Mouse (Mus musculus): ENCODE measurements around the gene Tex50. TPM values are rescaled to one million over a fixed set of nuclear protein-coding genes. Genes with fewer than 3 reads are reported as not detected.
"Not testable (repeated sequence)": the region's sequence is repeated elsewhere in the genome, so short reads cannot be mapped to it uniquely, and the experiment has no call there.

Gene Tex50
- polyA plus RNA-seq, 1 experiment: not detected

DNA sequence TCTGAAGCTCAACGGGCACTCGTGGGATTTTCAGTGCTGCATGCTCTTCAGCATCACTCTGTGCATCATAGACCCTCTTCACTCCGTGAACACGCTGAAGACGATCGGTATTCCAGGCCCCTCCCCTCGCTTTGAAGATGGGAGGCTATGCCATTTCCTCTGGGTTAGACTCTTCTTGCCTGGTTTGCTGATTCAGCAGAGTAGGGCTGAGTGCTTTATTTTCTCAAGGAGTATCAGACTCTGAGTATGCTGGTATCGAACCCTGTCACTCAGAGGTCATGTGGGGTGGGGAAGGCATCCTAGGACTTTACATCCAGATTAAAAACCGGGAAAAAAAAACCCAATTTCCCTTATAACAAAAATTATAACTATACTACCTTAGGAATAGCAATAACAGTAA is 23.3 kb upstream of the Tex50 start:
- Histone ChIP-seq H3K36me3 (ENCODE audit: control insufficient read depth, insufficient read depth, low read length) (no peaks in the 10 kb centered on the region), H3K4me3 (ENCODE audit: low read depth, low read length) (no peak overlapping the region), H3K4me1 (ENCODE audit: control insufficient read depth, insufficient read depth, insufficient read length, low read length) (no peaks in the 10 kb centered on the region; the same call in 1 of the 2 replicates), H3K27me3 (ENCODE audit: control insufficient read depth, insufficient read depth, low read length) (no peaks in the 10 kb centered on the region), H3K27ac (ENCODE audit: insufficient read depth, low read depth, low read length) (no peak overlapping the region)
- no peak for TF ChIP-seq POLR2A (IDR thresholded peaks at IDR 0.05; ENCODE audit: low read depth, low read length)
- TF ChIP-seq CTCF (IDR thresholded peaks at IDR 0.05; ENCODE audit: extremely low read depth, insufficient read length, insufficient replicate concordance, low read depth, low read length): no peak
- WGBS: 84% methylated on average over 9 of the region's 9 CpGs

DNA sequence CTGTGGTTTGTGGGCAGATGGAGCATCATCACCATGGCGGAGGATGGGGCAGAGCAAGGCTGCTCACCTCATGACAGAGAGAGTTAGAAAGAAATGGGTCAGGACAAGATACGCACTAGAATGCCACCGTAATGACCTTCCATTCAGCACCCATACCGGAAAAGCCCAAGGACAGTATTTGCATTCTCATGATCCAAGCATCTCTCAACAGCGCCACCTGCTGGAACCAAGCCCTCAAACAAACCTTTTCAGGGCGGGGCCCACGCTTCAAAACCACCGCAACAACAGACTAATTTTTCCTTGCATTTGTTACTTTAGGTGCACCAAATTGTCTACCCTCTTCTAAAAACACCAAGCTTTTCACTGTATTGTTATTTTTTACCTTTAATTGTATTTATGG is 21.6 kb upstream of the Tex50 start:
- Histone ChIP-seq H3K36me3 (ENCODE audit: control insufficient read depth, insufficient read depth, low read length) (no peaks in the 10 kb centered on the region), H3K27me3 (ENCODE audit: control insufficient read depth, insufficient read depth, low read length) (no peaks in the 10 kb centered on the region), H3K4me3 (ENCODE audit: low read depth, low read length) (no peak overlapping the region), H3K4me1 (ENCODE audit: control insufficient read depth, insufficient read depth, insufficient read length, low read length) (no peaks in the 10 kb centered on the region; the same call in 1 of the 2 replicates), H3K27ac (ENCODE audit: insufficient read depth, low read depth, low read length) (no peak overlapping the region)
- TF ChIP-seq POLR2A (IDR thresholded peaks at IDR 0.05; ENCODE audit: low read depth, low read length) (no peak), CTCF (IDR thresholded peaks at IDR 0.05; ENCODE audit: extremely low read depth, insufficient read length, insufficient replicate concordance, low read depth, low read length) (peak; percentile 75; the same call in 1 of the 2 replicates)
- 50% methylated on average over 8 of the region's 8 CpGs for WGBS

DNA sequence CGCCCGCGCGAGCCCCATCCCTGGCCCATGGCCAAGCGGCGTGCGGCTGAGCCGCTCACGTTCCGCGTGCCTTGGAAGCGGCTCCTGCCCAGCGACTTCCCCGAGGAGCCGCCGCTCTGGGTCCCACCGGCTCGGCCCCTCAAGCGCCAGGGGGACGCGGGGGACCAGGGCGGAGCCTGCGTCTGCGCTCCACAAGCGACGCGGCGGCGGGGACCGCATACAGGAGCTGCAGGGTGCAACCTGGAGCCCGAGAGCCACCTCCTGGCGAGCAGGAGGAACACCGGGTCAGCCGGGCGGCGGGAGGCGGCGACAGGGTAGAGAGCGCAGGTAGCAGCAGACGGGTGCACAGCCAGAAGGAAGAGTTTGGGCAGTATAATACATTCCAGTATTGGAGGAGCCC is 11.5 kb upstream of the Tex50 start:
- H3K27me3 ChIP-seq (ENCODE audit: control insufficient read depth, insufficient read depth, low read length): no peaks in the 10 kb centered on the region
- no peaks in the 10 kb centered on the region for H3K36me3 ChIP-seq (ENCODE audit: control insufficient read depth, insufficient read depth, low read length)
- peak; percentile 52 for TF ChIP-seq CTCF (IDR thresholded peaks at IDR 0.05; ENCODE audit: extremely low read depth, insufficient read length, insufficient replicate concordance, low read depth, low read length)
- TF ChIP-seq POLR2A (IDR thresholded peaks at IDR 0.05; ENCODE audit: low read depth, low read length): no peak
- H3K4me3 ChIP-seq (ENCODE audit: low read depth, low read length): peak overlapping the region; percentile 84
- no peak overlapping the region for H3K27ac ChIP-seq (ENCODE audit: insufficient read depth, low read depth, low read length)
- no peaks in the 10 kb centered on the region for H3K4me1 ChIP-seq (ENCODE audit: control insufficient read depth, insufficient read depth, insufficient read length, low read length)
- 1% methylated on average over 40 of the region's 40 CpGs for WGBS

DNA sequence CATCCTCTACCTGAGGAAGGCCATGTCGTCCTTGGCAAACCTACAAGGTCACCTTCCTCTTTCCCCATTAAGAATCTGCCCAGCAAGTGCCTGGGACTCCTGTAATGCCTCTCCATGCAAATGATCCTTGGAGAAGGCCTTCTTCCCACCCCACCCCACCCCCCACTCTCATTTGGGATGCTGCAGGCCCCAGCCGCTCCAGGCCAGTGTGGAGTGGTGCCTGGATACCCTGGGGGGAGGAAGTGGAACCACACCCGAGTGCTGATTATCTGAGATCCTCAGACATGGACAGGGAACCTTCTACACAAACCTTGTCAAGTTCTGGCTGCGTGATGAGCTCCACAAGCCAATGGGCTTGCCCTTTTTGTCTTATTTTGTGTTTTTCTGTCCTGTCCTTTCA is 1.2 kb upstream of the Tex50 start:
- Histone ChIP-seq H3K27me3 (ENCODE audit: control insufficient read depth, insufficient read depth, low read length) (no peaks in the 10 kb centered on the region), H3K4me3 (ENCODE audit: low read depth, low read length) (no peak overlapping the region), H3K4me1 (ENCODE audit: control insufficient read depth, insufficient read depth, insufficient read length, low read length) (no peaks in the 10 kb centered on the region), H3K36me3 (ENCODE audit: control insufficient read depth, insufficient read depth, low read length) (no peaks in the 10 kb centered on the region), H3K27ac (ENCODE audit: insufficient read depth, low read depth, low read length) (no peak overlapping the region)
- TF ChIP-seq CTCF (IDR thresholded peaks at IDR 0.05; ENCODE audit: extremely low read depth, insufficient read length, insufficient replicate concordance, low read depth, low read length): no peak
- TF ChIP-seq POLR2A (IDR thresholded peaks at IDR 0.05; ENCODE audit: low read depth, low read length): no peak
- 49% methylated on average over 4 of the region's 4 CpGs for WGBS

DNA sequence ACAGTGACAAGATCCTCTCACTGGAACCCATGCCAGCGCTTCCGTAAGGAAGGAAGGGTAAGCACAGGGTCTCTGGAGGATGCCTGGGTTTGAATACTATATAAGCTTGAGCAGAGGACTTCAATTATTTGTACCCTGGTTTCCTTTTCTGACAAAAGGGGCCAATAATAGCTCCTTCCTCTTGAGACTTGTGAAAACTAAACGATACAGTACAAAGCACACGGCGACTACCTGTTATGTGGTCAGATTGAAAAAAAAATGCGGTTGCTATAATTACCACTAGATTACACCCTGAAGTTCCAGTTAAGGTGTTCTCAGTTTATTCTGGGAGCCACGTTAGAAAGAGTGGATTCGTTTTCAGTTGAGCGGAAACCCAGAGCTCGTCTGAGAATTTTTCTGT is 2.6 kb downstream of the Tex50 start:
- no peaks in the 10 kb centered on the region for H3K4me1 ChIP-seq (ENCODE audit: control insufficient read depth, insufficient read depth, insufficient read length, low read length)

DNA sequence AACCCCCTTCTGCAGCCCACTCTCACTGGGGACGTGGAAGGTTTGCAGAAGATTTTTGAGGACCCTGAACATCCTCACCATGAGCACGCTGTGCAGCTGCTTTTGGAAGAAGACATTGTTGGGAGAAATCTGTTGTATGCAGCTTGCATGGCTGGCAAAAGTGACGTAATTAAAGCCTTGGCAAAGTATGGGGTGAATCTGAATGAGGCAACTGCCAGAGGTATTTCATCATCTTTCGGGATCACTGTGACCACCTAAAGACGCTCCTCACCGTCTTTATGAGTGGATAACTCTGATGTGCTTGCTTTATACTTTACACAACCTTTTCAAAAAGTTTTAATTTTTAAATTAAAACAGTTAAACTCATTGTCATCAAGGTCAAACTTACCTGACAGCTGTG is 8.0 kb downstream of the Tex50 start:
- no peak overlapping the region for H3K27ac ChIP-seq (ENCODE audit: insufficient read depth, low read depth, low read length)
- no peak for TF ChIP-seq CTCF (IDR thresholded peaks at IDR 0.05; ENCODE audit: extremely low read depth, insufficient read length, insufficient replicate concordance, low read depth, low read length)
- no peak for TF ChIP-seq POLR2A (IDR thresholded peaks at IDR 0.05; ENCODE audit: low read depth, low read length)
- WGBS: 66% methylated on average over 6 of the region's 6 CpGs
- H3K4me3 ChIP-seq (ENCODE audit: low read depth, low read length): no peak overlapping the region
- H3K27me3 ChIP-seq (ENCODE audit: control insufficient read depth, insufficient read depth, low read length): no peaks in the 10 kb centered on the region
- no peaks in the 10 kb centered on the region for H3K4me1 ChIP-seq (ENCODE audit: control insufficient read depth, insufficient read depth, insufficient read length, low read length)
- H3K36me3 ChIP-seq (ENCODE audit: control insufficient read depth, insufficient read depth, low read length): no peaks in the 10 kb centered on the region

More for the DNA sequence above, 2.6 kb downstream of the Tex50 start:
- 75% methylated on average over 10 of the region's 10 CpGs for WGBS
- TF ChIP-seq CTCF (IDR thresholded peaks at IDR 0.05; ENCODE audit: extremely low read depth, insufficient read length, insufficient replicate concordance, low read depth, low read length) (no peak), POLR2A (IDR thresholded peaks at IDR 0.05; ENCODE audit: low read depth, low read length) (no peak)
- Histone ChIP-seq H3K27ac (ENCODE audit: insufficient read depth, low read depth, low read length) (no peak overlapping the region), H3K27me3 (ENCODE audit: control insufficient read depth, insufficient read depth, low read length) (no peaks in the 10 kb centered on the region), H3K4me3 (ENCODE audit: low read depth, low read length) (no peak overlapping the region), H3K36me3 (ENCODE audit: control insufficient read depth, insufficient read depth, low read length) (no peaks in the 10 kb centered on the region)

DNA sequence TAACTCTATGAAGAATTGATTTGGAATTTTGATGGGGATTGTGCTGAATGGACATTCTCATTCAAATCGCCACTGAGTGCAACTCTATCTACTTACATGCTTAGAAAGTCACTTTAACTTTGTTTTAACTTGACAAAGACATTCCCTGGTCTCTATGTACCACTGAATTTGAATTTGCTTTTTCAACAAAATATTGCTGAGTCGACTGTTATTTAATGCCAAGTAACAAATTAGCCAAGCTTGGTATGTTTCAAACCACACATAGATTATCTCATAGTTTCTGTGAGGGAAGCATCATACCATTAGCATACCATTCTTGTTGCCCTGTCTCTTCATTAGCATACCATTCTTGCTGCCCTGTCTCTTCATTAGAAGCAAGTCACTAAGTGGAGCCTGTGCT is 11.2 kb downstream of the Tex50 start:
- WGBS: 79% methylated on average over 2 of the region's 2 CpGs
- Histone ChIP-seq H3K27me3 (ENCODE audit: control insufficient read depth, insufficient read depth, low read length) (no peaks in the 10 kb centered on the region), H3K4me3 (ENCODE audit: low read depth, low read length) (no peak overlapping the region), H3K4me1 (ENCODE audit: control insufficient read depth, insufficient read depth, insufficient read length, low read length) (no peaks in the 10 kb centered on the region), H3K27ac (ENCODE audit: insufficient read depth, low read depth, low read length) (no peak overlapping the region), H3K36me3 (ENCODE audit: control insufficient read depth, insufficient read depth, low read length) (no peaks in the 10 kb centered on the region)
- TF ChIP-seq CTCF (IDR thresholded peaks at IDR 0.05; ENCODE audit: extremely low read depth, insufficient read length, insufficient replicate concordance, low read depth, low read length) (no peak), POLR2A (IDR thresholded peaks at IDR 0.05; ENCODE audit: low read depth, low read length) (no peak)

DNA sequence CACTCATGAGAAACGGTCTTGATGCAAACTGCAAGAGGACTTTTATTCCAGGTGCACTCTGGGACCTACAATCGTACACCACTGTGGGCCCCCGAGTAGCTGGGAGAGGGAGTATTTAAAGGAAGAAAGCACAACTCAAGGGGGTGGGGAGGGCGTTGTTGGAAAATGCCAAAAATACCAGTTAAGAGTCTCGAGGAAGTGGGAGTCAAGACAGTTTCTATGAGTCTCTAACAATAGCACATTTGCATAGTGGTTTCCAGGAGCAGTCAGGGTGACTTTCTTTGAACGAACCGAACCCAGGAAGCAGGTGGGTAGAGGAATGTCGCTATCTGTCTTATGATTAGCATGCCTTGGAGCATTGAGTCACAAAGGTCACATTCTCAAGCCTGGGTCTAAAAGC is 13.5 kb downstream of the Tex50 start:
- WGBS: 67% methylated on average over 8 of the region's 8 CpGs
- not testable (repeated sequence) for H3K27me3 ChIP-seq (ENCODE audit: control insufficient read depth, insufficient read depth, low read length); H3K4me3 ChIP-seq (ENCODE audit: low read depth, low read length); H3K27ac ChIP-seq (ENCODE audit: insufficient read depth, low read depth, low read length); H3K36me3 ChIP-seq (ENCODE audit: control insufficient read depth, insufficient read depth, low read length); H3K4me1 ChIP-seq (ENCODE audit: control insufficient read depth, insufficient read depth, insufficient read length, low read length)

Data from small intestine, adult 2 months (tissue).